Mouse (Mus musculus) midbrain, postnatal 0 days (tissue): ENCODE data around the gene Greb1. TPM values are rescaled to one million over a fixed set of nuclear protein-coding genes. Genes with fewer than 3 reads are reported as not detected.

Source experiments
- ATAC-seq: fragments of 200-750 bp; cut with Nextera tagmentation; 2 replicates; pipeline ENCODE4 v1.8.0; 2017; ENCODE audit warnings: moderate number of reproducible peaks, mild to moderate bottlenecking, moderate TSS enrichment, moderate library complexity; ENCODE audit not compliant: low FRiP score
- DNase-seq: peaks from one replicate; pipeline ENCODE4 v3.0.0-alpha.2; 2015; ENCODE audit warnings: low spot score
- H3K27ac ChIP-seq: fragments of 300-500 bp; sonication (generic); 2 replicates; pipeline ENCODE4 v1.5.1; 2014; ENCODE audit warnings: low read depth, mild to moderate bottlenecking, low read length, mixed read lengths
- H3K27me3 ChIP-seq: fragments of 300-500 bp; sonication (generic); 2 replicates; pipeline ENCODE4 v1.6.1; 2014; ENCODE audit warnings: low read length, control low read depth, mixed read lengths; ENCODE audit not compliant: insufficient read depth
- H3K36me3 ChIP-seq: fragments of 300-500 bp; sonication (generic); 2 replicates; pipeline ENCODE4 v1.6.1; 2014; ENCODE audit warnings: low read length, control low read depth, mixed read lengths; ENCODE audit not compliant: insufficient read depth
- H3K4me1 ChIP-seq: fragments of 300-500 bp; sonication (generic); 2 replicates; pipeline ENCODE4 v1.6.1; 2014; ENCODE audit warnings: mild to moderate bottlenecking, control low read depth, antibody characterized with exemption, low read length, mixed read lengths; ENCODE audit not compliant: insufficient read depth
- H3K4me2 ChIP-seq: fragments of 300-500 bp; sonication (generic); 2 replicates; pipeline ENCODE4 v1.6.1; 2014; ENCODE audit warnings: low read depth, mild to moderate bottlenecking, low read length, mixed read lengths; ENCODE audit not compliant: poor library complexity, severe bottlenecking
- H3K4me3 ChIP-seq: fragments of 300-500 bp; sonication (generic); 2 replicates; pipeline ENCODE4 v1.5.1; 2014; ENCODE audit warnings: low read depth, mild to moderate bottlenecking, low read length, moderate library complexity
- H3K9ac ChIP-seq: fragments of 300-500 bp; sonication (generic); replicated peaks from 2 replicates; pipeline ENCODE4 v1.6.1; 2014; ENCODE audit warnings: mild to moderate bottlenecking, low read length, moderate library complexity, mixed read lengths; ENCODE audit not compliant: poor library complexity, severe bottlenecking
- H3K9me3 ChIP-seq: fragments of 300-500 bp; sonication (generic); 2 replicates; pipeline ENCODE4 v1.6.1; 2016; ENCODE audit warnings: low read length, control low read depth
- CTCF ChIP-seq: IDR thresholded peaks from 2 replicates; pipeline ENCODE4 v1.5.1; 2016; ENCODE audit warnings: antibody characterized with exemption, mild to moderate bottlenecking
- WGBS: fragments of 180-500 bp; shearing (Covaris S2); extraction: QIAGEN DNeasy Blood & Tissue Kit; methylation state at CpG from one replicate; pipeline ENCODE4 v1.1.7; 2014; 5-methylcytosine and 5-hydroxymethylcytosine counted together
- polyA plus RNA-seq: library from polyadenylated mRNA; unstranded; fragments of >200 nt; fragmentation: Nextera tagmentation; extraction: Ambion mirVana; gene quantifications from 2 replicates; pipeline ENCODE4 v1.2.1, GENCODE M21; 2015
- total RNA-seq: library from RNA; depleted of rRNA; stranded (reverse); fragments of >200 nt; gene quantifications from 2 replicates; pipeline ENCODE4 v1.2.3, GENCODE M21; 2014

Gene Greb1
- total and polyA plus RNA-seq, 2 experiments from 2014 or later: 0.39 to 1.3 TPM

- no peak for DNase-seq
- no peak overlapping the region for H3K4me2 ChIP-seq
- H3K4me1 ChIP-seq: no peaks in the 10 kb centered on the region
- H3K27me3 ChIP-seq: no peaks in the 10 kb centered on the region
- no peaks in the 10 kb centered on the region for H3K36me3 ChIP-seq
- no peak overlapping the region for H3K9ac ChIP-seq
- no peak for TF ChIP-seq CTCF
- WGBS: 80% methylated on average over 2 of the region's 2 CpGs
- no peak overlapping the region for H3K4me3 ChIP-seq
- no peaks in the 10 kb centered on the region for H3K9me3 ChIP-seq
- no peak overlapping the region for H3K27ac ChIP-seq
- ATAC-seq: no peak
Measured at GRCm38 (mm10) chr12:16779165-16779564, 21.5 kb downstream of the Greb1 start.

- Histone ChIP-seq H3K4me1 (no peaks in the 10 kb centered on the region), H3K4me3 (no peak overlapping the region), H3K27ac (no peak overlapping the region), H3K27me3 (no peaks in the 10 kb centered on the region), H3K36me3 (no peaks in the 10 kb centered on the region), H3K9me3 (no peaks in the 10 kb centered on the region), H3K4me2 (no peak overlapping the region), H3K9ac (no peak overlapping the region)
- ATAC-seq: no peak
- TF ChIP-seq CTCF: no peak
- WGBS: 72% methylated on average over 5 of the region's 5 CpGs
- DNase-seq: no peak
Measured at GRCm38 (mm10) chr12:16778523-16778922, 22.2 kb downstream of the Greb1 start.

GRCm38 (mm10) chr12:16775351-16775750, 25.3 kb downstream of the Greb1 start:
- Histone ChIP-seq H3K27me3 (no peaks in the 10 kb centered on the region), H3K36me3 (no peaks in the 10 kb centered on the region), H3K4me2 (no peak overlapping the region), H3K4me1 (no peaks in the 10 kb centered on the region), H3K9ac (no peak overlapping the region), H3K9me3 (no peaks in the 10 kb centered on the region), H3K4me3 (no peak overlapping the region), H3K27ac (no peak overlapping the region)
- ATAC-seq (no peak), DNase-seq (no peak)
- WGBS: 65% methylated on average over 3 of the region's 3 CpGs
- no peak for TF ChIP-seq CTCF

DNA sequence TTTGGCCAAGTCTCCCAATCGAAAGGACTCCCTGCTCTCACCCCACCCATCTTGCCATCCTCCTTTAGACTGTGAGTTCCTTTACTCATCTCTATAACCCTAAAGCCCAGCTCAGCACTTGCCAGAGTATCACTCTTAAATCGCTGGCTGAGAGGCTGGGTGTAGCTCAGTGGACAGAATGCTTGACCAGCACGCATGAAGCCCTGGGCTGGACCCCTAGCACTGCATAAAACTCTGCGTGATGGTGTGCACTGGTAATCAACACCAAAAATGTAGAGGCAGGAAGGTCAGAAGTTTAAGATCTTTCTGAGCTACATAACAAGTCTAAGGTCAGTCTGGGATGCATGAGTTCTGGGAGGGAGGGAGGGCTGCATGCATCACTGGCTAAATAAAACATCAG, 26.1 kb downstream of the Greb1 start:
- ATAC-seq: no peak

GRCm38 (mm10) chr12:16769601-16770165, 31.0 kb downstream of the Greb1 start:
- Histone ChIP-seq H3K4me3 (no peak overlapping the region), H3K27ac (no peak overlapping the region), H3K4me2 (no peak overlapping the region), H3K4me1 (no peaks in the 10 kb centered on the region), H3K9ac (no peak overlapping the region), H3K36me3 (no peaks in the 10 kb centered on the region), H3K27me3 (no peaks in the 10 kb centered on the region), H3K9me3 (no peaks in the 10 kb centered on the region)
- no peak for ATAC-seq
- DNase-seq: no peak
- TF ChIP-seq CTCF: no peak
- 94% methylated on average over 6 of the region's 6 CpGs for WGBS

More for the DNA sequence above, 26.1 kb downstream of the Greb1 start:
- Histone ChIP-seq H3K4me1 (no peaks in the 10 kb centered on the region), H3K27me3 (no peaks in the 10 kb centered on the region), H3K4me2 (no peak overlapping the region), H3K4me3 (no peak overlapping the region), H3K9ac (no peak overlapping the region), H3K27ac (no peak overlapping the region), H3K36me3 (no peaks in the 10 kb centered on the region), H3K9me3 (no peaks in the 10 kb centered on the region)
- 90% methylated on average over 4 of the region's 4 CpGs for WGBS
- DNase-seq: no peak
- no peak for TF ChIP-seq CTCF

GRCm38 (mm10) chr12:16768711-16769110, 32.0 kb downstream of the Greb1 start:
- DNase-seq (no peak), ATAC-seq (no peak)
- no peak overlapping the region for H3K27ac ChIP-seq
- no peaks in the 10 kb centered on the region for H3K4me1 ChIP-seq
- H3K9me3 ChIP-seq: no peaks in the 10 kb centered on the region
- H3K36me3 ChIP-seq: no peaks in the 10 kb centered on the region
- no peak overlapping the region for H3K4me2 ChIP-seq
- 76% methylated on average over 2 of the region's 2 CpGs for WGBS
- no peak overlapping the region for H3K4me3 ChIP-seq
- TF ChIP-seq CTCF: no peak
- H3K9ac ChIP-seq: no peak overlapping the region
- H3K27me3 ChIP-seq: no peaks in the 10 kb centered on the region
